Mouse (Mus musculus) lung, embryonic 14.5 days (tissue): ENCODE measurements at regions not wholly inside any gene's neighbourhood (a gene's known extent, or its start where the extent isn't known, plus 50 kb on each side); places are given as distances from the start of the nearest gene placed in this dataset.

ENCODE experiments used
- ATAC-seq: fragments of 200-750 bp; cut with Nextera tagmentation; 2 replicates; pipeline ENCODE4 v1.8.0; 2017; ENCODE audit warnings: mild to moderate bottlenecking, moderate TSS enrichment, moderate library complexity; ENCODE audit not compliant: insufficient read depth
- DNase-seq: peaks from one replicate; pipeline ENCODE4 v3.0.0-alpha.2; 2015
- H3K27ac ChIP-seq: fragments of 300-500 bp; sonication (generic); 2 replicates; pipeline ENCODE4 v1.5.1; 2014; ENCODE audit warnings: low read depth, mild to moderate bottlenecking, moderate library complexity
- H3K27me3 ChIP-seq: fragments of 300-500 bp; sonication (generic); 2 replicates; pipeline ENCODE4 v1.6.1; 2014; ENCODE audit warnings: low read length, control low read depth; ENCODE audit not compliant: insufficient read depth
- H3K36me3 ChIP-seq: fragments of 300-500 bp; sonication (generic); 2 replicates; pipeline ENCODE4 v1.6.1; 2014; ENCODE audit warnings: control low read depth; ENCODE audit not compliant: insufficient read depth
- H3K4me1 ChIP-seq: fragments of 300-500 bp; sonication (generic); 2 replicates; pipeline ENCODE4 v1.6.1; 2014; ENCODE audit warnings: antibody characterized with exemption, control low read depth; ENCODE audit not compliant: insufficient read depth
- H3K4me2 ChIP-seq: fragments of 300-500 bp; sonication (generic); 2 replicates; pipeline ENCODE4 v1.6.1; 2014; ENCODE audit warnings: mild to moderate bottlenecking
- H3K4me3 ChIP-seq: fragments of 300-500 bp; sonication (generic); 2 replicates; pipeline ENCODE4 v1.5.1; 2014; ENCODE audit warnings: low read depth, low read length
- H3K9ac ChIP-seq: fragments of 300-500 bp; sonication (generic); 2 replicates; pipeline ENCODE4 v1.6.1; 2014
- H3K9me3 ChIP-seq: fragments of 300-500 bp; sonication (generic); 2 replicates; pipeline ENCODE4 v1.6.1; 2016; ENCODE audit warnings: low read depth, low read length, control low read depth
- CTCF ChIP-seq: IDR thresholded peaks from 2 replicates; pipeline ENCODE4 v1.5.1; 2016; ENCODE audit warnings: antibody characterized with exemption, low read depth
- WGBS: fragments of 180-500 bp; shearing (Covaris S2); extraction: QIAGEN DNeasy Blood & Tissue Kit; methylation state at CpG from one replicate; pipeline ENCODE4 v1.1.7; 2014; 5-methylcytosine and 5-hydroxymethylcytosine counted together

GRCm38 (mm10) chr12:64640864-64641416, 166.4 kb upstream of the Fscb start:
- no peak overlapping the region for H3K4me2 ChIP-seq
- H3K9ac ChIP-seq: no peak overlapping the region
- peak; percentile 26 for DNase-seq
- H3K27ac ChIP-seq: no peak overlapping the region
- H3K4me3 ChIP-seq: no peak overlapping the region
- H3K4me1 ChIP-seq: no peaks in the 10 kb centered on the region
- no peak for ATAC-seq
- WGBS: 44% methylated on average over 1 of the region's 1 CpGs
- H3K9me3 ChIP-seq: no peaks in the 10 kb centered on the region
- TF ChIP-seq CTCF: no peak
- no peaks in the 10 kb centered on the region for H3K27me3 ChIP-seq
- no peaks in the 10 kb centered on the region for H3K36me3 ChIP-seq

- no peaks in the 10 kb centered on the region for H3K27me3 ChIP-seq
- DNase-seq (no peak), ATAC-seq (no peak)
- no peak overlapping the region for H3K9ac ChIP-seq
- no peak overlapping the region for H3K4me3 ChIP-seq
- H3K27ac ChIP-seq: no peak overlapping the region
- no peaks in the 10 kb centered on the region for H3K4me1 ChIP-seq
- H3K9me3 ChIP-seq: no peaks in the 10 kb centered on the region
- TF ChIP-seq CTCF: no peak
- H3K36me3 ChIP-seq: no peaks in the 10 kb centered on the region
- no peak overlapping the region for H3K4me2 ChIP-seq
Measured at GRCm38 (mm10) chr12:64614877-64615276, 140.4 kb upstream of the Fscb start.
